Mouse (Mus musculus) heart, postnatal 14 days (tissue): ENCODE results near the gene Prss53. TPM values are rescaled to one million over a fixed set of nuclear protein-coding genes. Genes with fewer than 3 reads are reported as not detected.
"Not testable (repeated sequence)": the region's sequence is repeated elsewhere in the genome, so short reads cannot be mapped to it uniquely, and the experiment has no call there.

Experiments
- DNase-seq, 2 experiments: peaks; one replicate each; pipeline ENCODE4 v3.0.0; 2021 to 2022
- intact Hi-C: fragments of 180-260 bp; cut with DNase I; formaldehyde crosslinking; loops from one replicate; pipeline ENCODE4 v1.15.1; 2025
- total RNA-seq, 2 experiments: library from RNA; stranded (reverse); gene quantifications; 2 replicates each; pipeline ENCODE4 v1.2.3; 2021

Gene Prss53
- total RNA-seq, 2 experiments from 2014 or later: 0.59 to 0.88 TPM

DNA sequence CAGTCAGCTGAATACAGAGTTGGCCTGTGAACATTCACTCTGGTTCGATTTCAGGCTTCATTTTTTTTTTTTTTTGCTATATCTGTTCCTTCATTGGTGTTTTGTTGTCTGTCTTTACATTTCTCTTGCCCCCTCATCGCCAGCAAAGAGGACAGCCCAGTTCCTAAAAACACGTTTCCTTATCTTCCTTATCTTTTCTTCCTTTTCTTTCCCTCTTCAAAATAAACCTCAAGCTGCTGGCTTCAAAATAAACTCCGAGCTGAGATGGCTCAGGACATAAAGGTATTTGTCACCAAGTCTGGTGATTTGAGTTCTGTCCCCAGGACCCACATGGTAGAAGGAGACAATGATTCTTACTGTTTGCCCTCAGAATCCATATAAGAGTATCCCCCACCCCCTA is 22.2 kb upstream of the Prss53 start:
- intact Hi-C loops: no loop called here
- no peak for DNase-seq

- intact Hi-C loops: no loop called here
- DNase-seq: peak; percentile 81 to 88
Measured at GRCm38 (mm10) chr7:127912190-127912871, 21.6 kb upstream of the Prss53 start, which contains the start of gene Kat8. Gene Kat8, plus strand, starts transcription at chr7:127912516.

GRCm38 (mm10) chr7:127908656-127909055 is 17.9 kb upstream of the Prss53 start:
- no peak for DNase-seq
- intact Hi-C loops: no loop called here

DNA sequence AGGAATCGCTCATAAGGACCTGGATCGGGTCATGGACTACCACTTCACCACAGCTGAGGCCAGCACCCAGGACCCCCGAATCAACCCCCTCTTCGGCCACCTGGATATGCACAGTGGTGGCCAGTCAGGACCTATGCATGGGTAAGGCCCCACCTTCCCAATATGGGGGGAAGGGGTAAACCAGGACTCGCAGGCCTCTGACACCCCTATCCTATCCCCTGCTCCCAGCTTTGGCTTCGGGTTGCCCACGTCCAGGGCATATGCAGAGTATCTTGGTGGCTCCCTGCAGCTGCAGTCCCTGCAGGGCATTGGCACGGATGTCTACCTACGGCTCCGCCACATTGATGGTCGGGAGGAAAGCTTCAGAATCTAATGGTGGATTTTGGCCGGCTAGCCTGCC is 17.2 kb upstream of the Prss53 start:
- DNase-seq: no peak
- intact Hi-C loops: no loop called here

GRCm38 (mm10) chr7:127903971-127904796 is 13.4 kb upstream of the Prss53 start, which contains the start of gene Bckdk:
Gene Bckdk, plus strand, starts transcription at chr7:127904082.
- intact Hi-C loops: no loop called here

GRCm38 (mm10) chr7:127901772-127902171 is 11.0 kb upstream of the Prss53 start:
- DNase-seq: no peak
- intact Hi-C loops: no loop called here

More at GRCm38 (mm10) chr7:127903971-127904796, 13.4 kb upstream of the Prss53 start, which contains the start of gene Bckdk:
- peak; percentile 76 to 85 for DNase-seq

GRCm38 (mm10) chr7:127899997-127900396 is 9.2 kb upstream of the Prss53 start:
- intact Hi-C loops: no loop called here
- DNase-seq: no peak

DNA sequence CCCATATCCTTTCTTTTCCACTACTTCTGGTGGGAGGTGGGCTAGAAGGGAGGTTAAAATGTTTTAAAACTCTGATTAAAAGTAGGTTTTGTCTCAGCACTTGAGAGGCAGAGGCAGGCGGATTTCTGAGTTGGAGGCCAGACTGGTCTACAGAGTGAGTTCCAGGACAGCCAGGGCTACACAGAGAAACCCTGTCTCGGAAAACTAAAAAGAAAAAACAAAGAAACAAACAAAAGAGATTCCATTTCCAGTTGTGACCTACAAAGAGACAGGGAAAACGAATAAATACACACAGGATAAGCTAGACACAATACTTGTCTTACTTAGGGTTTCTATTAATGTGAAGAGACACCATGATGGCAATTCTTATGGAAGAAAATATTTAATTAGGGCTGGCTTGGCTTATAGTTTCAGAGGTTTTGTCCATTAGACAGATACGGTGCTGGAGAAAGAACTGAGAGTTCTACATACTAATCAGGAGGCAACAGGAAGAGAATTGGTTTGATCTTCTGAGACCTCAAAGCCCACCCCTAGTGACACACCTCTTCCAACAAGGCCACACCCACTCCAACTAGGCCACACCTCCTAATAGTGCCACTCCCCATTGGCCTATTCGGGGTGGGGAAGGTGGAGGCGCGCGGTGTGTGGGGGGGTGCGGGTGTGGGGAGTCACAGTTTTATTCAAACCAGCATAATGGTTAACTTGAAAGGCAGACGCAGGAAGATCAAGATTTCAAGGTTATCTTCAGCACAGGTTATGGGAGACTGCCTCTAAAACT is 7.6 kb upstream of the Prss53 start:
- no peak for DNase-seq
- intact Hi-C loops: no loop called here

GRCm38 (mm10) chr7:127897542-127897941 is 6.8 kb upstream of the Prss53 start:
- intact Hi-C loops: no loop called here
- no peak for DNase-seq

GRCm38 (mm10) chr7:127896384-127896783 is 5.6 kb upstream of the Prss53 start:
- DNase-seq: peak; percentile 65 to 79
- intact Hi-C loops: no loop called here

GRCm38 (mm10) chr7:127895891-127896290 is 5.1 kb upstream of the Prss53 start:
- DNase-seq: not testable (repeated sequence)
- intact Hi-C loops: loop anchor here (2.0 kb wide), 1 partner anchor 51 kb away; no protein-coding TSS in a partner anchor

GRCm38 (mm10) chr7:127895442-127895841 is 4.7 kb upstream of the Prss53 start, which contains the start of the genes Gm21974 and Vkorc1:
Gene Gm21974, minus strand, starts transcription at chr7:127895454.
Gene Vkorc1, minus strand, starts transcription at chr7:127895617.
- intact Hi-C loops: loop anchor here (2.0 kb wide), 1 partner anchor 51 kb away; no protein-coding TSS in a partner anchor

DNA sequence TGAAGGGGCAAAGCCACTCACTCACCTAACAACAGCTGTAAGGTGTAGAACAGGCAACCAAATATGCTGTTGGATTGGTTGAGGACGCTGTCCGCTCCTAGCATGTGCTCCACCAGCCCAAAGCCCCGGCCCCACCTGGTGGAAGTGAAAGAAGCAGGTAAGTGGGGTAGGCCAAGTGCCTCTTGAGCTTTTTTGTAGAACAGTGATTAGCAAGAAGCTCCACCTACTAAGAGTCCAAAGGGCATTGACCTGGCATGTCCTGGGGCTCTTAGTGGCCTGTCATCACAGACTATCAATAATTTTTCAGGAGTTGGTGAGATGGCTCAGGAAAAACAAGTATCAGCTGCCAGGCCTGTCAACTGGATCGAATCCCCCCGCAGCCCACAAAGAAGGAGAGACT is 3.7 kb upstream of the Prss53 start:
- intact Hi-C loops: loop anchor here (2.0 kb wide), 1 partner anchor 50 kb away; no protein-coding TSS in a partner anchor

More at GRCm38 (mm10) chr7:127895442-127895841, 4.7 kb upstream of the Prss53 start, which contains the start of the genes Gm21974 and Vkorc1:
- DNase-seq: peak; percentile 94

DNA sequence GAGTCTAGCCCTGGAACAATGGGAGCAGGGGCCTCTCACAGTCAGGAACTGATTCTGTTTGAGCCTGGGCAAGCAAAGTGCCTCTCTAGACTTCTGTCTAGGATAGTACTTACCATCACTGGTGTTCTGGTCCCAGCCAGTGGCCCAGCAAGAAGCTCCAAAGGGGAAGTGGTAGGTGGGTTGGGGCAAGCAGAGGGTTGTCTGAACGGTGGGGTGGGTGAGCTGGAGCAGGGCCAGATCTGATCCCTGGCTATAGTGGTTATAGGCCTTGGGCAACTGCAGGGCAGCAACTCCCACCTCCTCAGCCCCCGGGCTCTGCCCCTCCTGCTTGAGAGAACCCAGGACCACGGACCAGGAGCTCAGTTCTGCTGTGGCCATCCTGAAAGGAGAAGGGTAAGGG is 1.9 kb downstream of the Prss53 start:
- no peak for DNase-seq
- intact Hi-C loops: no loop called here

More for the DNA sequence above, 3.7 kb upstream of the Prss53 start:
- no peak for DNase-seq

DNA sequence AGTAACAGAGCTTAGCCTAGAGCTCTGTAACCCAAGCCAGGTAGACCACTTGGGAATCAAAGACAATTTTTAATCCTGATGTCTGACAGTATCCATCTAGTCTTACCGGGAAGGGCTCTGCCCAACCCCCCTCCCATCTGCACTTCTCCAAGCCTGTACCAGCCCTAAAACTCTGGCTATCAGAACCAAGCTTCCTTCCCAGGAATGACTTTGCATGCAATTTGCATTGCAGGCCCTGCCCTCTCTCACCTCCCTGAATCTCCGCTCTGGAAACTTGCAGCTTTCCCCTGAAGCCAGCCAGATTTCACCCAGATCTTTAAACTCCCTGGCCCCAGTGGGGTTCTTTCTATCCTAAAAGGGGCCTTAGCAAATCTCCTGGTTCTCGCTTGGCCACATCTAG is 3.0 kb downstream of the Prss53 start:
- intact Hi-C loops: no loop called here
- DNase-seq: no peak

GRCm38 (mm10) chr7:127887191-127887590 is 3.6 kb downstream of the Prss53 start:
- intact Hi-C loops: no loop called here
- no peak for DNase-seq

DNA sequence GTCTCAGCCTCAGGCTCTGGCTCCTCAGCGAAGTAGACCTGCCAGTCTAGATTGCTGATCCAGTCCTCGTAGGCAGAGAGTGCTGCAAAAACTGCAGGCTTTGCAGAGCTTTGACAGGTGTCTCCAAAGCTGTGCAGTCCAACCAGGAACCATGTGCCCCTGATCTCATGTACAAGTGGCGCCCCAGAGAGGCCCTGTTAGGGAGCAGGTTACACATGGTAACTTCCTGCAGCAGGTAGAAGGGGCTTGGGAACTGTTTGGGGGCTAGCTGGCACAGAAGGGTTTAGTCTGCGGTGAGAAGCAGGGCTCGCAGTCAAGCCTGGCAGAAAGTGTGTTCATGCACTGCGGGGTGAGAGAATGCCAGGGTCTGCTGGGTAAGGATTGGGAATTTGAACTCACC is 4.2 kb downstream of the Prss53 start:
- no peak for DNase-seq
- intact Hi-C loops: no loop called here

- intact Hi-C loops: no loop called here
- peak; percentile 79 to 80 for DNase-seq
Measured at GRCm38 (mm10) chr7:127885951-127886350, 4.8 kb downstream of the Prss53 start.

- intact Hi-C loops: no loop called here
- no peak for DNase-seq
Measured at GRCm38 (mm10) chr7:127880431-127880830, 10.3 kb downstream of the Prss53 start.

- DNase-seq: no peak
- intact Hi-C loops: loop anchor here (5.0 kb wide), 1 partner anchor 102 kb away; the partner anchor contains the start of gene Setd1a
Measured at GRCm38 (mm10) chr7:127879301-127879700, 11.5 kb downstream of the Prss53 start.
